Mouse (Mus musculus): ENCODE results near the gene Kif4.

GRCm38 (mm10) chrX:100638477-100638876 lies 12.9 kb downstream of the Kif4 start:
- TF ChIP-seq CTCF (IDR thresholded peaks at IDR 0.05) (no peak), EP300 (IDR thresholded peaks at IDR 0.05) (no peak)
